Mouse (Mus musculus) kidney, embryonic 16.5 days (tissue): ENCODE results near the gene Il18. TPM values are rescaled to one million over a fixed set of nuclear protein-coding genes. Genes with fewer than 3 reads are reported as not detected.

Source experiments
- ATAC-seq: fragments of 200-750 bp; cut with Nextera tagmentation; 2 replicates; pipeline ENCODE4 v1.8.0; 2017; ENCODE audit warnings: moderate TSS enrichment; ENCODE audit not compliant: low FRiP score, low TSS enrichment
- H3K27ac ChIP-seq: fragments of 300-500 bp; sonication (generic); 2 replicates; pipeline ENCODE4 v1.5.1; 2014; ENCODE audit warnings: low read length
- H3K27me3 ChIP-seq: fragments of 300-500 bp; sonication (generic); 2 replicates; pipeline ENCODE4 v1.6.1; 2014; ENCODE audit warnings: low read length, control low read depth, mixed read lengths; ENCODE audit not compliant: insufficient read depth
- H3K36me3 ChIP-seq: fragments of 300-500 bp; sonication (generic); 2 replicates; pipeline ENCODE4 v1.6.1; 2014; ENCODE audit warnings: low read length, control low read depth, mixed read lengths; ENCODE audit not compliant: insufficient read depth
- H3K4me1 ChIP-seq: fragments of 300-500 bp; sonication (generic); 2 replicates; pipeline ENCODE4 v1.6.1; 2014; ENCODE audit warnings: low read length, control low read depth, mixed read lengths; ENCODE audit not compliant: insufficient read depth
- H3K4me2 ChIP-seq: fragments of 300-500 bp; sonication (generic); replicated peaks from 2 replicates; pipeline ENCODE4 v1.6.1; 2014; ENCODE audit warnings: low read depth, low read length
- H3K4me3 ChIP-seq: fragments of 300-500 bp; sonication (generic); 2 replicates; pipeline ENCODE4 v1.5.1; 2014; ENCODE audit warnings: mild to moderate bottlenecking, low read length
- H3K9ac ChIP-seq: fragments of 300-500 bp; sonication (generic); replicated peaks from 2 replicates; pipeline ENCODE4 v1.6.1; 2014; ENCODE audit warnings: low read length
- H3K9me3 ChIP-seq: fragments of 300-500 bp; sonication (generic); 2 replicates; pipeline ENCODE4 v1.6.1; 2016; ENCODE audit warnings: low read length, control low read depth
- WGBS: fragments of 180-500 bp; shearing (Covaris S2); extraction: QIAGEN DNeasy Blood & Tissue Kit; methylation state at CpG from one replicate; pipeline ENCODE4 v1.1.7; 2014; 5-methylcytosine and 5-hydroxymethylcytosine counted together
- polyA plus RNA-seq: library from polyadenylated mRNA; unstranded; fragments of >200 nt; fragmentation: Nextera tagmentation; extraction: Ambion mirVana; gene quantifications from 2 replicates; pipeline ENCODE4 v1.2.1, GENCODE M21; 2015

Gene Il18
- polyA plus RNA-seq, 1 experiment from 2014 or later, result 2.9 TPM

GRCm38 (mm10) chr9:50596973-50597372 lies 42.3 kb downstream of the Il18 start:
- Histone ChIP-seq H3K27me3 (no peaks in the 10 kb centered on the region), H3K9me3 (no peaks in the 10 kb centered on the region), H3K36me3 (peaks cover 50% of the 10 kb centered on the region), H3K9ac (no peak overlapping the region), H3K4me3 (no peak overlapping the region), H3K27ac (no peak overlapping the region), H3K4me1 (peaks cover 5% of the 10 kb centered on the region), H3K4me2 (no peak overlapping the region)
- ATAC-seq, result no peak
- 90% methylated on average over 8 of the region's 8 CpGs for WGBS

DNA sequence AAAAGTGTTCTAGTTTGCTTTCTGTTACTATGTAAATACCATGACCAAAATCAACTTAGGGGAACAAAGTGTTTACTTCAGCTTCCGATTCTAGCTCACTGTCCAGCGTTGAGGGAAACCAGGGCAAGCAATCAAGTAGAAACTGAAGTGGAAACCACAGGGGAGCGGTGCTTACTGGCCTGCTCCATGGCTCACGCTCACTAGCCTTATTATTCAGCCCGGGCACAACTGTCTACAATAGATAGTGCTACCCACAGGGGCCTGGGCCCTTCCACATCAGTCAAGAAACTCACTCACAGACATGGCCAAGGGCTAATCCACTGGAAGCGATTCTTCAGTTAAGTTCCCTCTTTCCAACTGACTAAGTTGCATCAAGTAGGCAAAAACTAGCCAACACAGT lies 46.9 kb downstream of the Il18 start:
- H3K27me3 ChIP-seq, result no peaks in the 10 kb centered on the region
- H3K9me3 ChIP-seq, result no peaks in the 10 kb centered on the region
- 88% methylated on average over 6 of the region's 6 CpGs for WGBS
- peaks cover 46% of the 10 kb centered on the region for H3K36me3 ChIP-seq
- peaks cover 19% of the 10 kb centered on the region for H3K4me1 ChIP-seq
- peak overlapping the region; percentile 15; the same call in 1 of the 2 replicates for H3K4me2 ChIP-seq
- no peak overlapping the region for H3K9ac ChIP-seq
- H3K27ac ChIP-seq, result no peak overlapping the region
- ATAC-seq, result no peak
- no peak overlapping the region for H3K4me3 ChIP-seq

DNA sequence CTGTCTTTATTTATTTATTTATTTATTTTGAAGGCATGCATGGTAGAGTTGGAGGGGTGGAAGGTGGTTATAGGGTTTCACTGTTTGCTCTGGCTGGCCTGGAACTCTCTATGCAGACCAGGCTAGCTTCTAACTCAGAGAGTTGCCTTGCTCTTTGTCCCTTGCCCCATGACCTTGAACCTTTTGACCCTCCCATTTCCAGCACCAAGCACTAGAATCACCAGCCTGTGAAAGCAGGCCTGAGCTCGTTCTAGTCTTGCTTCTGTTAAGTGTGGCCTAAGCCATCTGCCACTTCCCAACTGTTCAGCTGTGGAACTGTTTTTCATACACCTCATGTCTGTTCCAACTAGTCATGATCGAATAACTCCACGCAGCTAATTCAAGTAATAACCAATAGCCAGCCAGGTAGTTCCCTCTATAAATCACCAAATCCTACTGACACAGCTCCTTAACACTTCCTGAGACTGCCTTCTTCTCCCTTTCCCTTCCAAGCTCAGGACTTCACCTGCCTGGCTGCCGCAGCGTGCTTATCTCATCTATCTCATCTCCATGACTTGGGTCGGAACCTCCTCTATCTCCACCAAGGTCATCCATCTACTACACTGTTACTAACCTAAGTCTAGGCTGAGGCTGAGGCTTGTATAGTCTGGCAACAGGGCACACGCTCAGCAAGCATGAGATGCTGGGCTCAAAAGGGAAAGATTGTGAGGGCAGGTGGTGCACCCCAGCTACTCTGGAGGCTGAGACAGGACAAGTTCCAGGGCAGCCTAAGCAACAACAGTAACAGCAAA lies 47.6 kb downstream of the Il18 start:
- no peaks in the 10 kb centered on the region for H3K27me3 ChIP-seq
- peak overlapping the region; percentile 93 for H3K4me3 ChIP-seq
- H3K4me1 ChIP-seq, result peaks cover 19% of the 10 kb centered on the region
- no peak for ATAC-seq
- peaks cover 39% of the 10 kb centered on the region for H3K36me3 ChIP-seq
- H3K4me2 ChIP-seq, result peak overlapping the region; percentile 94
- WGBS, result 76% methylated on average over 7 of the region's 7 CpGs
- no peak overlapping the region for H3K27ac ChIP-seq
- H3K9ac ChIP-seq, result peak overlapping the region; percentile 93
- no peaks in the 10 kb centered on the region for H3K9me3 ChIP-seq

DNA sequence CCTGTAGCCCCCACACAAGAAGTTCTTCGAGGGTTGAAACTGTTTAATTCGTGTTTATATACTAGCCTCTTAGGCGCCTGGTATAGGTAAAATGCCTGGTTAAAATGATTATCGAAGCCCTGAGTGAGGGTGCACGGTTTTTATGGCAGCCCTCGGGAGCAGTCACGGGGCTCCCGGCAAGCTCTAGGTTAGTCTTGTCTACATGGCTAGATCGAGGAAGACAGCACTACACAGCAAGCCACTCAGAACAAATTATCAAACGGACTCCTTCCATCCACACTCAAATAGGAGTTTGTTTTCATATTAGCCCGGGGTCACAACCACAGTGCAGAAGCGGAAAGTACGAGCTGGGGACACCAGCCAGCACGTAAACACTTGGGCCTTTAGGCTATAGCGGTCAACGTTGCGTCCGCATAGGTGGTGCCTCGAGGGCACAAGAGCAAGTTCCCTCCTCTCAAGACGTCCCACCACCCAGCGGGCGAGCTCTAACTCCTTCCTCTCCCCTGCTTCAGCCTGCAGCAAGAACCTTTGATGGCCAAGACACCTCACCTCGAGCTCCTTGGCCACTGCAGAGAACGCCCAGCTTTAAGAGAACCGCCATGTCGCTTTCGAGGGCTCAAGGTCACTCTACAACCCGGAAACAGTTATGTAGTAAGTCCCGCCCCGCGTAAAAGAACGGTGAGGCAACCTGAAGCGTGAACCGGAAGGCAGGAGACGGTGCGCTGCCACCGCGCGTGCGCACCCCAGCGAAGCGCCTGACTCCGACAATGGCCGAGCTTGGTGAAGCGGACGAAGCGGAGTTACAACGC lies 48.8 kb downstream of the Il18 start, which contains the start of the genes Sdhd and Timm8b:
TSS of gene Sdhd (minus strand) at position 624 of the 809 bp plus-strand sequence.
TSS of gene Timm8b (plus strand) at position 722 of the 809 bp plus-strand sequence.
- H3K4me2 ChIP-seq, result peak within 1 kb of the TSS; percentile 94
- ATAC-seq, result peak; percentile 99
- H3K4me3 ChIP-seq, result peak within 1 kb of the TSS; percentile 93
- WGBS, result under 1% methylated on average over 48 of the region's 48 CpGs
- H3K27me3 ChIP-seq, result no peaks in the 10 kb centered on the region
- H3K4me1 ChIP-seq, result peaks cover 19% of the 10 kb centered on the region
- H3K9me3 ChIP-seq, result no peaks in the 10 kb centered on the region
- peak within 1 kb of the TSS; percentile 93 for H3K9ac ChIP-seq
- peak within 1 kb of the TSS; percentile 92 for H3K27ac ChIP-seq
- peaks cover 35% of the 10 kb centered on the region for H3K36me3 ChIP-seq

- no peaks in the 10 kb centered on the region for H3K9me3 ChIP-seq
- H3K27ac ChIP-seq, result peak overlapping the region; percentile 92
- ATAC-seq, result peak; percentile 92
- peak overlapping the region; percentile 93 for H3K9ac ChIP-seq
- WGBS, result under 1% methylated on average over 24 of the region's 24 CpGs
- peak overlapping the region; percentile 93 for H3K4me3 ChIP-seq
- H3K4me2 ChIP-seq, result peak overlapping the region; percentile 94
- H3K27me3 ChIP-seq, result no peaks in the 10 kb centered on the region
- peaks cover 19% of the 10 kb centered on the region for H3K4me1 ChIP-seq
- peaks cover 34% of the 10 kb centered on the region; the same call in 1 of the 2 replicates for H3K36me3 ChIP-seq
Measured at GRCm38 (mm10) chr9:50603998-50604324, 49.3 kb downstream of the Il18 start.

DNA sequence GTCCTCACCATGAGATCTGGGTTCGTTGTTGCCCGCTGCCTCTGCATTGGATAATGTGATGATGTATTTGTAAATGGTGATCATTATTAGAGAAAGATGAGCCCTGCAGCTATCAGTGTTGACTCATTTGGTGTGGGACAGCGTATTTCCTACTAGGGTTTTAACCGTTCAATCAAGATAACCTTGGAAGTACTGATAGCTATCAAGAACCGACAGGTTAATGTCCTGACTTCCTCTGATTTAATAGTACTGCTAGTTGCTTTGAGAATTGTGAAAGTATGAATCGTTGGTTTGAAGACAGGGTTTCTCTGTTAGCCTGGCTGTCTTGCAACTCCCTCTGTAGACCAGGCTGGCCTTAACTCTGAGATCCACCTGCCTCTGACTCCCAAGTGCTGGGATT lies 49.7 kb downstream of the Il18 start:
- Histone ChIP-seq H3K9ac (peak overlapping the region; percentile 93), H3K27me3 (no peaks in the 10 kb centered on the region), H3K36me3 (peaks cover 32% of the 10 kb centered on the region; the same call in 1 of the 2 replicates), H3K9me3 (no peaks in the 10 kb centered on the region), H3K4me3 (peak overlapping the region; percentile 93), H3K4me2 (peak overlapping the region; percentile 94), H3K27ac (peak overlapping the region; percentile 92), H3K4me1 (peaks cover 19% of the 10 kb centered on the region)
- under 1% methylated on average over 6 of the region's 6 CpGs for WGBS
- ATAC-seq, result no peak; the same call in 1 of the 2 replicates

DNA sequence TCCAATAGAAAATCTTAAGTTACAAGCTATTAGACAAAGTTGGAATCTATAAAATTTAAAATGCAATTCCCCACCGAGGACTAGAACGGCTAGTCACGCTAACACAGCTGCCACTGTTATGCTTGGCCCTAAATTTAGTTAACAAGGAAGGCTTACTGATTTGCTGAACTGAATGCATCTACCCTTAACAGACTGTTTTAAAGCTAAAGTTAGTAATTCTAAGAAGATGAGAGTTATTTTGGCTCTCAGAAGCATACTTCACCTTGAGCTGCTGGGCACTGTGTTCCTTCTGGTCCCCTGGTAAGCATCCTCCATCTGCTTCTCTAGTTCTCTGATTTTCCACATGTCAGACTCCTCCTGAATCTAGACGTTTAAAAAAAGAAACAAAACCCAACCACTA lies 57.5 kb downstream of the Il18 start:
- WGBS, result 83% methylated on average over 4 of the region's 4 CpGs
- Histone ChIP-seq H3K4me1 (peaks cover 9% of the 10 kb centered on the region), H3K27me3 (no peaks in the 10 kb centered on the region), H3K4me2 (no peak overlapping the region), H3K9ac (no peak overlapping the region), H3K9me3 (no peaks in the 10 kb centered on the region), H3K27ac (no peak overlapping the region), H3K4me3 (no peak overlapping the region), H3K36me3 (peaks cover 55% of the 10 kb centered on the region)
- no peak for ATAC-seq

DNA sequence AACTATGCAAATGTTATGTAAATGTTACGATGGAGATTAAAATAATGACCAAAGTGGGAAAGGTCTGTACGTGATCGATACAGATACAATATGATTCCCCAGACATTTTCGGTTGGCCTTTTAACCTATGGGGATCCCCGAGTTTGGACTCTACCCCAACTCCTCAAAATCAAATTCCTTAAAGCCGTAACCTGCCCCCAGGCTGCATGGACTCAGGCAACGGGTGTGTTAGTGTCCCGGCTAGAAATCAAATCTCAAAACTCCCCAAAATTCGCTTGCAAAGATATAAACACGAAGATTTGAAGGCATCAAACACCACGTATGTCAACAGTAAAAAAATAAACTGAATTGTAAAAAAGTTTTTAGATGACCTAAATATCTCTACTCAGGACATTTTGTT lies 61.5 kb downstream of the Il18 start:
- Histone ChIP-seq H3K9ac (peak overlapping the region; percentile 98), H3K4me2 (peak overlapping the region; percentile 68), H3K9me3 (no peaks in the 10 kb centered on the region), H3K27me3 (no peaks in the 10 kb centered on the region), H3K4me3 (peak overlapping the region; percentile 100), H3K27ac (peak overlapping the region; percentile 97), H3K4me1 (peaks cover 9% of the 10 kb centered on the region), H3K36me3 (peaks cover 28% of the 10 kb centered on the region)
- no peak for ATAC-seq
- 33% methylated on average over 11 of the region's 11 CpGs for WGBS

GRCm38 (mm10) chr9:50616766-50617603 lies 62.4 kb downstream of the Il18 start, which contains the start of the genes Pih1d2 and Nkapd1:
TSS of gene Pih1d2 (plus strand) at chr9:50617321.
TSS of gene Nkapd1 (minus strand) at chr9:50617464.
- peak within 1 kb of the TSS; percentile 98 for H3K9ac ChIP-seq
- H3K4me1 ChIP-seq, result peaks cover 9% of the 10 kb centered on the region
- ATAC-seq, result peak; percentile 96
- H3K27me3 ChIP-seq, result no peaks in the 10 kb centered on the region
- WGBS, result under 1% methylated on average over 80 of the region's 81 CpGs
- H3K4me3 ChIP-seq, result peak within 1 kb of the TSS; percentile 100
- peak within 1 kb of the TSS; percentile 68 for H3K4me2 ChIP-seq
- peak within 1 kb of the TSS; percentile 97 for H3K27ac ChIP-seq
- no peaks in the 10 kb centered on the region for H3K9me3 ChIP-seq
- H3K36me3 ChIP-seq, result peaks cover 23% of the 10 kb centered on the region
